Mouse (Mus musculus) left cerebral cortex, postnatal 10 days (tissue): ENCODE measurements around the gene Ttc28. TPM values are rescaled to one million over a fixed set of nuclear protein-coding genes. Genes with fewer than 3 reads are reported as not detected.

ENCODE experiments used
- DNase-seq, 2 experiments: peaks; one replicate each; pipeline ENCODE4 v3.0.0; 2021 to 2022; ENCODE audit warnings: low spot score in 2 of 2, mixed read lengths in 1 of 2; ENCODE audit errors: extremely low spot score in 1 of 2
- intact Hi-C: fragments of 180-260 bp; cut with DNase I; formaldehyde crosslinking; loops from one replicate; pipeline ENCODE4 v1.15.1; 2025
- total RNA-seq, 2 experiments: library from RNA; stranded (reverse); gene quantifications; 2 replicates each; pipeline ENCODE4 v1.2.3; 2021

Ttc28 gene
- total RNA-seq, 2 experiments from 2014 or later: 22.3 to 30.9 TPM

DNA sequence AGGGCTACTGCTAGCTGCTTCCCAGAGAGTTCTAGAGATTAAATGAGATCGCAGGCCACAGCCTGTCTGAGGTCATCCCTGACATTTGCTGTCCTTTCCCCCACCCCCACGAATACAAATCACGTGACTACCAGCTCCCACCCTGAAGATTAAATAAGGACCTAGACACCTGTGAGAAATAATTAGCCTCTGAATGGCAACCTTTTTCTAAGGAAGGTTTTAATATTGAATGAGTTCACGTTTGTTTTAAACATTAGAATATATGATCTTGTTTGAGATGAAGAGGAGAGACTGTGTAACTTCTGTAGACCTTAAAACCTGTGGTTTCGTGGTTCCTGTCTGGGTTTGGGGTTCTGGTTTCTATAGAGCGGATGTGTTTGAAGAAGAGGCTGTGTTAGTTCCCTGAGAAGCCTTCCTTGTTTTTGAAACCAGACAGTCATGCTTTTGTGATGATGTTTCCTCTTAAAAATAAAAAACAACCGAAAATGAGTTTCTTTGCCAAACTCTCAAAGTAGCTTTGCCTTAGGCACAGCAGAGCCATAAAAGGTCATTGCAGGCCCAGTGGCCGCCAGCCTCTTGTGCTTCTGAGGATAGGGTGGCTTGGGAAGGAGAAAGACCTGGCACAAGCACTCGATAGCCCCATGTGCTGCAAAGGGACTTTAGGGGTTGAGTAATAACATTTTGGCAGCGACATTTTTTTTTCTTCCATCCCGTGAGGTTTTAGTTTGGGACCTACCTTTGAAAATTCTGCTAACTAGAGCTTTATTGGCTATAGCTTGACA, 179.7 kb downstream of the Ttc28 start:
- no peak for DNase-seq
- intact Hi-C loops: no loop called here

DNA sequence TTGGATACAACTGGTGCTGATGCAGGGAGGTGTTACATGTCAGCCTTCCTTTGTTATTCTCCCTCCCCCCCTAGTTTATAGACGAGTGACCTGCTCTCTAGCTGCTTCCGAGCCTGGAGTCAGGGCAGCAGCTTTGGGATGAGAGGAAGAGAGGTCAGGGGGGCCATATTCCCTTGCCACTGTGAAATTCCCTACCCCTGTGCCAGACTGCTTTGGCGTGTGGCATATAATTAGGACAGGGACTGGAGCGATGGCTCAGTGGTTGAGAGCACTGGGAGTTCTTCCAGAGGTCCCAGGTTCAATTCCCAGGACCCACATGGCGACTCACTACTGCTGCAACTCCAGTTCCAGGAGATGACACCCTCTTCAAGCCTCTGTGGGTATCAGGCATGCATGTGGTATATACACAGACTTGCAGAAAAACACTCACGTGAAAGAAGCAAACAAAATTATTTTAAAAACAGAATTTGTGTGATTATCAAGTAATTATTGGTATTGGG, 180.7 kb downstream of the Ttc28 start:
- no peak for DNase-seq
- intact Hi-C loops: no loop called here

GRCm38 (mm10) chr5:111063155-111063554, 183.6 kb downstream of the Ttc28 start:
- DNase-seq: no peak
- intact Hi-C loops: no loop called here

GRCm38 (mm10) chr5:111063991-111064390, 184.4 kb downstream of the Ttc28 start:
- intact Hi-C loops: no loop called here
- DNase-seq: no peak

GRCm38 (mm10) chr5:111065770-111066169, 186.2 kb downstream of the Ttc28 start:
- intact Hi-C loops: loop anchor here (5.0 kb wide), 1 partner anchor 48 kb away; no protein-coding TSS in a partner anchor
- DNase-seq: no peak

DNA sequence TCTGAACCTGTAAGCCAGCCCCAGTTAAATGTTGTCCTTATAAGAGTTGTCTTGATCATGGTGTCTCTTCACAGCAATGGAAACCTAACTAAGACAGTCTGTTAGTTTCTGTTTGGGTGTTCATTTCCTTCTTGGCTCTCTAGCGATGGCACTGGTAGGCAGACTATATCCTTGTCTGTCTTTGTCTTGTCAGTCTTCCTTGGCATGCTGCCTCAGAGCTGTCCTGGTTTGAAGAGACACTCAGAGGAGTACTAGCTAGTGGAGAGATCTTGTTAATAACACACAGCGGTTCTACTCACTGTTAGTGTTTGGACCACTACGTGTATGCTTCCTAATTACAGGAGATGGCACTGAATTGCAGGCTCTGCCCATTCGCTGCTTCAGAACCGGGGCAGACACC, 189.9 kb downstream of the Ttc28 start:
- DNase-seq: no peak
- intact Hi-C loops: loop anchor here (5.0 kb wide), 1 partner anchor 52 kb away; no protein-coding TSS in a partner anchor

DNA sequence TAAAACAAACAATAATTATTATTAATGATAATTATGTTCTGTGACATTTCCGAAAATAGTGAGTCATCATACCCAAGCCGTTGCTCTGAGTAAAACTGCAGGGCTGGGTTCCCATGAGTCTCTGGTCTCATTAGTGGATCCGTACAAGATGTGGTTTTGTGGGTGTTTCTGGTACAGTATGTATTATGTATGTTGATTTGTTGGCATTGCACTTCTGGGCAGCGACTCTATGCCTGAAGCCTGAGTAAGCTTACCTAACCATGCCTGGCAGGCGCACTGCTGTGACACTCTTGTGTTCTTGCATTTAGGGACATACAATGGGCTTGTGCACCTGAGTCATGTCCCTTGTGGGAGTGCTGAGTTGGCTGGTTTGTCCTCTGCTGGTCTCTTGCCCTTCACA, 190.3 kb downstream of the Ttc28 start:
- intact Hi-C loops: loop anchor here (5.0 kb wide), 1 partner anchor 53 kb away; no protein-coding TSS in a partner anchor
- DNase-seq: no peak

DNA sequence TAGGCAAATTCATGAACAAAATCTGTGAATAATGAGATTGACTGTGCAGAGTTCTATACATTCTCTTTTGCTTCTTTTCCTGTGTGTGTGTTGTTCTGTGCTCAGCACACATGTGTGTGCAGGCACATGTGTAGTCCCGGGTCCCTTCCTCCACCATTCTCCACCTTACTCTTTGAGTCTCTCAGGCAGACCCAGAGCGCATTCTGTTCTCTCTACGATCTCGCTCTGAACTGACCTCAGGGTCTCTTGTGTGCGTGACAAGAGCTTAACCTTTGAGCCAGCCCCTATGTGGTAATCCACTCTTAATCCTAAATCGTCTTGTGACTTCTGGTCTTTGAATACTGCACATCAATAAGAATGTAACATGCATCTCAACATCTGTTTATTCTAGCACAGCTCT, 190.8 kb downstream of the Ttc28 start:
- DNase-seq: no peak
- intact Hi-C loops: no loop called here

DNA sequence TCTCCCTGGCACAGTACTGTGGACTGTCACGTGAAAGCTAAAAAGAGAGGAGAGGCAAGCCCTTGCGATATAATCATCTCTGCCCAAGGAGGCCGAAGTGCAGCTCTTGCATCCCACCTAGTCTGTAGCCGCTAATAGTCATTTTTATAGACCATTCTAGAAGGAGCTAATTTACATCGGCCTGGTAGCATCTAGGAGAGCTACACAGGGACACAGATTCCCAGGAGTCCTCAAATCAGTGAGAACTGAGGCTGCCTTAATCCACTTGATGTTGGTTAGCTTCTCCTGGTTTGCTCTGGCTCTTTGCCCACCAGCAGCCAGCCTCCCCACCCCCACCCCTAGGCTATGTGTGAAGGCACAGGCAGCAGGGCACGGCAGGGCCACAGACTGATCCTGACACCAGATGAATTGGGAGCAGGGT, 193.7 kb downstream of the Ttc28 start:
- intact Hi-C loops: no loop called here

GRCm38 (mm10) chr5:111074050-111074449, 194.4 kb downstream of the Ttc28 start:
- intact Hi-C loops: no loop called here
- no peak for DNase-seq

More for the DNA sequence above, 193.7 kb downstream of the Ttc28 start:
- no peak for DNase-seq

DNA sequence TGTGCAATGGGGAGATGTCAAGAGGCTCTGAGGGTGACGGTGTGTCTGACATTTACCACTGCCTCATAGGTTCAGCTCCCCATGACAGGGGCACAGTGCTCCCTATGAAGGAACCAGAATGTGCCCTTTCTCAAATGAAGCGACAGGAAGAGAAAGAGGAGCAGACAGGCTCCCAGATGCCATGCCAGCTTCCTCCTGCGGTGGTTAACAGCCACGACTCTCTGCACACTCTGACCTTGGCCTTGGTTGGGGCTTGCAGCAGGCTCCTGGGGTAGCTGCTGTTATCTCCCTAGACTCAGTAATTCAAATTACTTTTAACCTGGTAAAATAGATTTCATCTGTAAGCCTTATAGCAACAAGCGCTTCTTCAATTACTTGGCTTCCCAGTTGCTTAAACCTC, 196.2 kb downstream of the Ttc28 start:
- DNase-seq: no peak
- intact Hi-C loops: no loop called here

DNA sequence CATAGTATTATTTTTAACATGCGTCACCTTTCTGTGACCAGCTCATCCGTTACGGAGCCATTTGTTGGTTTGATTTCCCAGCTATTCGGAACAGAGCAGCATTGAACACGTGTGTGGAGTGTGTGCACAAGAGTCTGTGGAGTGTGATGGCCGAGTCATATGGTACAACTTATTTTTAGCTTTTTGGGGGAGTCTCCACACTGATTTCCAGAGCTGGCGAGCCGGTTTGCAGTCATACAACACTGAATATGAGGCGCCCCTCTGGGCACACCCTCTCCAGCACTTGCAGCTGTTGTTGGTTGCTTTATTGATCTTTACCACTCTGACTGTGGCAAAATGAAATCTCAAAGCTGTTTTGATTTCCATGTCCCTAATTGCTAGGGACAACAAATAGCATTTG, 197.7 kb downstream of the Ttc28 start:
- no peak for DNase-seq
- intact Hi-C loops: no loop called here

DNA sequence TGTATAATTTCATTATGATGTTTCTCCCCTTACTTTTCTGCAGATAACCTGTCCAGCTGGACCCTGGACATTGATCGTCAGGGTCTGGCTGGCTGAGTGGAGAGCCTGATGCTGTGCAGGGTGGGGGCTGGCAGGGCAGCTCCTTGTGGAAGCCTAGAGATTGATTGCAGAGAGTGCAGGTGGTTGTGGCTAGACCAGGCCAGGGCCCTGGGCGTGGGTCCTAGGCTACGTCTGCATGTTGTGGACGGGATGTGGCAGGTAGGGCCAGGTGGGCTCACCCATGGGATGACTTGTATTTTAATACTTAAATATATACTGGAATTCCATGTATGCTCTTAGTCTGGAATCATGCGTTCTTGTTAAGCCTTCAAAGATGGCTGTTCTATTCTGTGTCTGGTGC, 201.0 kb downstream of the Ttc28 start:
- intact Hi-C loops: no loop called here
- DNase-seq: no peak

GRCm38 (mm10) chr5:111085849-111086248, 206.2 kb downstream of the Ttc28 start:
- intact Hi-C loops: no loop called here
- no peak for DNase-seq

- intact Hi-C loops: loop anchor here (5.0 kb wide), 1 partner anchor 114 kb away; no protein-coding TSS in a partner anchor
These were observed 217.1 kb downstream of the Ttc28 start for GRCm38 (mm10) chr5:111096750-111097149.

DNA sequence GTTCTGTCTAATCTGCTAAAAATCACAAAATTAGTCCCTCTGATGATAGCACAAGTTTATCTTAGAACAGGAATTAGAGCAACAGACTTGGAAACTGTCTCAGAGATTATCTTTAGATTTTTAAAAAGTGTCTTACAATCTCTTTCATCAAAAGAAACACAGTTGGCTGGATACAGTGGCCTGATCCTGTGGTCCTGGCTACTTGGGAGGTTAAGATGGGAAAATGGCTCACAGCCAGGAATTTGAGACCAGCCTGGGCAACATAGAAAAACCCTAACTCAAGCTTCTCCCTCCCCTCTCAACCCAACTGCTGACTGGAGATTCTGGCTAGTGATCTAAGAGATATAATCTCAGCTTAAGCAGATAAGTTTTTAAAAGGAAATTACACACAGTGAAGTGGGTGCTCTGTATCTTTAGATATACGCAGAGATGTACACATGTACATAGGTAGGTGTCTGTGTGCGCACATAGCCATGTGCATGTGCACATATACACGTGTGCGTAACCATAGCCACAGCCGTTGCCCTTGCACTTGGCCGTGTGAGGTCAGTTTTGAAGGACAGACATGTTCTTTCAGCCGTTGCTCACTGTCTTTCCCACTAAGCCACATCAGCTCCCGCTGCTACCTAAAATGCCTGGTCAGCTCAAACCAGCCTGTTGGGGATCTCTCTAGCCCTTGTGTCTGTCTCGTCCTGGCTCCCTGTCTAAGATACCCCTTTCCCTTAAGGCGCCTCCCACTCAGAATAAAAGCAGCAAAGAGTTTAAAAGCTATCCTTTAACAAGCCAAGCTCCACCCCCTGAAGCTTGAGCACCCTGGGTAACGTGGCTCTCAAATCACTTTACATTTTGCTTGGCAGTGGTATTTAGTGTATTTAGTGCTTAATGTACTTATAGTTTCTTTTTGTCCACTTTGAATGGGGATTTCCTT, 217.9 kb downstream of the Ttc28 start:
- intact Hi-C loops: loop anchor here (5.0 kb wide), 1 partner anchor 115 kb away; no protein-coding TSS in a partner anchor
- DNase-seq: no peak

More at GRCm38 (mm10) chr5:111096750-111097149, 217.1 kb downstream of the Ttc28 start:
- no peak for DNase-seq

DNA sequence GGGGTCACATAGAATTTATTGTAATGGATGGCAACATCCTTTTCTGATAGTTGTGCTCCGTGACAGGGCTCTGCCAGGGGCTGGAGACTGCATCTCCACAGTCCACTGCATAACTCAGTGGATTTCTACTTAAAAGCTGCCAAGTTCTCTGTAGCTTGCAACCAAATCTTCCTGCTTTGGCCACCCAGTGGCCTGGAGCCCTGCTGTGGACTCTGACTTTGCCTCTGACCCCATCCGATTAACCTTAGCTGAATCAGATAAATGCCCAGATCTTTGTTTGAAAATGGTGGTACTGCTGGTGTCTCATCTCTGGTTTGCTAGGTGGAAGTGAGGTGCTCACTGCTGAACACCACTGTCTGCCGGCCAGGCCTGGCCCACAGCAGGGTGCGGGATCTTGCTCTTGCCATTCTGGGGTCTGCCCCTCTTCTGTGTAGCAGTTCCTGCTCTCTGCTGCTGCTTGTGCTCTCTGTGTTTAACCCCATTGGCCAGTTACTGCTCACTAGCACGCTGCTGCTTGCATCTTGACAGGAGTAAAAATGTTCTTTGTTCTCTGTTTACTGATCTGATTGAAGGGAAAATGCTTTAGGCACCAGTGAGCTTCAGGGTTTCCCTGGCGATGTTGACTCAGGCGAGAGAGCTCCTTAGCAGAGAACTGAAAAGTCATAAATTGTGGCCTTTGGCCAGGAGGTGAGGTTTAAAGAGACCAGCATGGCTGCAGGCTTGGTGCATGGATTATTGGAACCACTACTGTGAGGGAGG, 219.1 kb downstream of the Ttc28 start:
- intact Hi-C loops: loop anchor here (5.0 kb wide), 1 partner anchor 116 kb away; no protein-coding TSS in a partner anchor
- no peak for DNase-seq

DNA sequence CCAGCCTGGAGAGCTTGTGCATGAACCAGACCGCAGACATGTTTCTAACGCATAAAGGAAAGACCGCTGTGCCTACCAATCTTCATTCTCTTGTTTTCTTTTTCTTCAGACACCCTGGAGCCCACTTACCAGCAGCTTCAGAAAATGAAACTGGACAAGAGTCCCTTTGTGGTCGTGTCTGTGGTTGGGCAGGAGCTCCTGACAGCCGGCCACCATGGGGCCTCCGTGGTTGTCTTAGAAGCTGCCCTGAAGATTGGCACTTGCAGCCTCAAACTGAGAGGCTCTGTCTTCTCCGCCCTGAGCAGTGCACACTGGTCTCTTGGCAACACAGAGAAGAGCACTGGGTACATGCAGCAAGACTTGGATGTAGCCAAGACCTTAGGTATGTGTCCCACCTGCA, 221.0 kb downstream of the Ttc28 start:
- intact Hi-C loops: no loop called here
- no peak for DNase-seq
